Mouse (Mus musculus) heart, adult 8-10 months (tissue): ENCODE results near the gene Mep1a. TPM values are rescaled to one million over a fixed set of nuclear protein-coding genes. Genes with fewer than 3 reads are reported as not detected.
"Not testable (repeated sequence)": the region's sequence is repeated elsewhere in the genome, so short reads cannot be mapped to it uniquely, and the experiment has no call there.

Experiments used
- DNase-seq: peaks from one replicate; pipeline ENCODE4 v3.0.0; 2022; ENCODE audit warnings: low spot score
- total RNA-seq, 4 experiments: library from RNA; stranded (reverse); gene quantifications; 2 replicates each; pipeline ENCODE4 v1.2.4; 2022

Gene Mep1a
- total RNA-seq: not detected

DNA sequence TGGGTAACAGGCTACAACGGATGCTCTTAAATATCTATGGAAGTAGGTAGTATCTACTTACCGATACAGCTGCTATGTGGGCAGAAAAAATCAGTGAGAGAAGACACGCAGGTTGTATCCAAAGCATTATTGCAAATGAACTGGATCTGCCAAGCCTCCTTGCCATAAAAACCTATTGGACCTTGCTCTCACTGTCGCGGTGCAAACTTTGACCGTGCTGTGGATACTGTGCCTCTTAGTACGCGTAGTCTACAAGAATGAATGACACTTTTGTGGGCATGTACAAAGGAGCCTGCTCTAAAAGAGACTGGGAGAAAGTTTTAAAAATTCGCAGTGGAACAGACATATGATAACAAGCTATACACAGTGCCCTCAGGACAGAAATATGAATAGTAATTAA is at the start of gene Mep1a:
Mep1a (minus strand) TSS at position 221 of the 400 bp plus-strand sequence.
- DNase-seq: no peak

DNA sequence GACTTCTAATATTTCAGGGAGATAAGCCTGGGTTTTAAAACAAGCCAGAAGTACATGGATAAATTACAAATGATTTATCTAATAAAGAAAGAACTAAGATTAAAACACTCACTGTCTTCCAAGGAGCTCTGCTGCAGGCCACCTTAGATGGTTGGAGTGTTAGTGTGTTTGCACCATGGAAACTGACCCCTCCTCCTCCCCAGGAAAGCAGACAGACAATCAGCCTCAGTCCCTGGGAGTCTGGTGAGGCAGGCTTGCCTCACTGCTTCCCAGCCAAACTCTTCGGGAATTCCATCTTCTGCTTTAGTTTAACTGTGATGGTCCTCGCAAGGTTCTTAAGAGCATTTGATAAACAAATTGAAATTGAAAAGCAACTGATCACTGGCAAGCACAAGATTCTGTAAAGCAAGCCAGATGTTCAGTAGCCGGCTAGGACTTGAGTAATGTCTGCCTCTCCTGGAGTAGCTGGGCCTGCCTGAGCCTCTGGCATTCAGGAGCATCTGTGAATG is 48.6 kb upstream of the Mep1a start:
- DNase-seq: no peak

DNA sequence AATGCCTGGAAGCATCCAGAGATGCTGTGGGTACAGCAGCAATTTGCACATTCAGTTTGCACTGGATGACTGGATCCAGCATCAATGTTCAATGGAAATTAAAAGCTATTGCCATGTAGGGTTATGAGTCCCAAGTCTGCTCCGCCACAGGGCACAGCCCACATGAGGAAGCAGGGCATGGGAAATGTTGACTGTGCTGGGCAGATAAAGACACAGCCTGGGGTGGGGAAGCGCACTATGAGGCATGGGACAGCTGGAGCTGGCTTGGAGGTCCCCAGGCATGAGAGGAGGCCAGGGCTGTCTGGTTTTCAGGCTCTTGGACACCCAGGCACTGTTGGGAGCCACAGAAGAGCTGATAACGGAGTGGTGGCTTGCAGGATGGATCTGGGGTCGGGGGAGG is 41.4 kb upstream of the Mep1a start:
- DNase-seq: no peak

DNA sequence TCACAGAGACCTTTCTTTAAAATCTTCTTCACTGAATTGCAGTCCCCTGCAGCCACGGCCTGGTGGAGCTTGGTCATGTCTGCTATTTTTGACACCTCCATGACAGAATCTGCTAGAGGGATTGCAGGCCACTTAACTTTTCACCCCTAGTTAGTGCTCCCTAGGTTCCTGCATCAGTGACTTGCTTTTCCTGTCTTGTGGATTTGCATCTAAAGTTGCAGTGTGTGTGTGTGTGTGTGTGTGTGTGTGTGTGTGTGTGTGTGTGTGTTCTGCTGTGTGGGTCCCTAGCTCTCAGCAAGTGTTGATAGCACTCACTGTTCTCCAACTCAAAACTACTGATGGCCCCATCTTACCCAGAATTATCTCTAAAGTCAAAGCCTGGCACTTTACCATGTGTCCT is 40.9 kb upstream of the Mep1a start, which contains the start of gene Ankrd66:
Ankrd66 (minus strand) TSS at position 101 of the 400 bp plus-strand sequence.
- no peak for DNase-seq

DNA sequence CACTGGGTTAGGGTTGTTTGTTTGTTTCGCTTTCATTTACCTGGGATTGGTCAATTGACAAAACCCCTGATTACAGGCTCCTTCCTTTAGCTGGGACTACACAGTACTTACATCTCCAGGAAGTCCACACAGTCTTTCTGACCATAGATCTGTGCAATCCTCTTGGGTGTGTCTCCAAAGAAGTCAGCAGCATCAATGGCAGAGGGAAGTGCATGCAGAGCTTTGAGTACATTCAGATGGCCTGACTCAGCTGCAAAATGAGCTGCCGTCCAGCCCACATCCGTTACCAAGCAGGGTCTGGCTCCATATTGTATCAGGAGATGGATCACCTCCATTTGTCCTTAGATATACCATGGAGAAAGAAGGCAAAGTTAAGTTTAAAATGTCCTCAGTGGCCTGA is 36.2 kb upstream of the Mep1a start:
- DNase-seq: no peak

DNA sequence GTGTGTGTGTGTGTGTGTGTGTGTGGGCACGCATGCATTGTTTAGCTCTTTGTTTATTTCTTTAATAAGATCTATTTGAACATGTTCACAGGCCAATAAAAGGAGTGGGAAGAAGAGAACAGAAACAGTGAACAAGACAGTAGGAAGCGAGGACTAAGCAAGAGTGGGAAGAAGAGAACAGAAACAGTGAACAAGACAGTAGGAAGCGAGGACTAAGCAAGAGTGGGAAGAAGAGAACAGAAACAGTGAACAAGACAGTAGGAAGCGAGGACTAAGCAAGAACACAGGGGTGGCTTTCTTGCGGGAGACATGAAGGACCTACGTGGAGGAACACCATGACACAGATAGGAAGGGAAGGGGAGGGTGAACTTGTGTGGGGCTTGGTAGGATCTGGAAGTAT is 34.2 kb upstream of the Mep1a start:
- DNase-seq: not testable (repeated sequence)

DNA sequence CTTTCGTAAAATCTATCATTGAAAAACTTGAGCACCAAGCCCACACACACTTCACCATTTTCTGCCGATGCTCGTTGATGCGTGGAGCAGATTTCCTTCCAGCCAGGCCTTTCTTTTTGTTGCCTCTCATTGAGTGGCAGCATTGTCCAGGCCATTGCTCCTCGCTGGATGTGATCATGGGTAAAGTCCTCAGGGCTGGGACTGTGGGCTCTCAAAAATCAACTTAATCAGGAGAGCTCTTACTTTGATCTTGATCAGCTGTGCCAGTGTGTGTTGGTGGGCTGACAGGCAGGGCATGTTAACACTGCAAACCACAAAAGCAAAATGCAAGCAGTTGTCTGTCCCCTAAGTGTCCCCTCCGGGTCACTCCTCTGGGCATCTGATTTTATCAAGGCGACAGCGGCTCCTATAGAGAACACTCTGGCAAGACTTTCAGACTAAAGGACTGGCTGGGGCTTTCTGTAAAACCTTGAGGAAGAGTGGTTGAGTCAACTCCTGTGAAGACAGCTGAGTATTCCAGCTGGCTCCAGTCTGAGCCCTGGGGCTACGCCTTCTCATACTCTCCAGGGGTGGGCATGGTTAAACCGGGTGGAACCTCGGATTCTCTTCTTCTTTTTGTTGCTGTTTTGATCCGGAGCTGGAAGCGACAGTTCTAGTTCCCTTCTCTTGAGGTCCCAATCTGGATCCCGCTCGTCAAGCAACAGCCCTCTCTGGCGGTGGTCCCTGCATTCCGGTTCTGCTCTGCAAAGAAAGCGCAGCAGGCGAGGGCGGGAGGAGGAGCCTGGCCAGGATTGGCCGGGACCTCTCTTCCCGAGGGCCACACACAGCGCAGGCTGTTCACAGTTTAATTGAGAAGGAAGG is 32.0 kb upstream of the Mep1a start:
- peak; percentile 13 for DNase-seq

DNA sequence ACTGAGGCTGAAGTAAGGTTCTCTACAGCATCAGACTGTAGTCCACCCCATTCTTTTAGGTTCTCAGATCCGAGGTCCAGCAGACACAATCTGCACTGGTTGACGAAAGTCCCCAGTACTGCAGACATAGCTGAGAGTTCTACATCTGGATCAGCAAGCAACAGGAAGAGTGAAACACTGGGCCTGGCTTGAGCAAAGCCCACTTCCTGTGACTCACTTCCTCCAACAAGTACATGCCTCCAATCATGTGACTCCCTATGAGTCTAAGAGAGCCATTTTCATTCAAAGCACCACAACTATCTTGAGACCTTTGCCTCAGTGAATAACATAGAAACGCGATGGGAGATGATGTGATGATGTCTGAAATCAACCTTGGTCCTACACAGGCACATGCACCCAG is 28.6 kb upstream of the Mep1a start:
- no peak for DNase-seq

DNA sequence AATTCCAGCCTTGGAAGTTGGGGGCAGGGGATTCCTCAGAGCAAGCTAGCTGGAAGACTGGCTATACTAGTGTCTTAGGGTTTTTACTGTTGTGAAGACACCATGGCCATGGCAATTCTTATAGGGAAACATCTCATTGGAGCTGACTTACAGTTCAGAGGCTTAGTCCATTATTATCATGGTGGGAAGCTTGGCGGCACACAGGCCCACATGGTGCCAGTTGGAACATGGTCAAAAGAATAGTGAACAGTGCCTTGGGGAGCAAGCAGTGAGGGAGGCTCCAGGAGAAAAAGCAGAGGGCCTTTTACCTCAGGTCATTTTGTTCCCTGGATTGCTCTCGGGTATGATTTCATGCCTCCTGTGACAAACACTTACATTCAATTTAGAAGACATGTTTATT is 27.9 kb upstream of the Mep1a start:
- no peak for DNase-seq

DNA sequence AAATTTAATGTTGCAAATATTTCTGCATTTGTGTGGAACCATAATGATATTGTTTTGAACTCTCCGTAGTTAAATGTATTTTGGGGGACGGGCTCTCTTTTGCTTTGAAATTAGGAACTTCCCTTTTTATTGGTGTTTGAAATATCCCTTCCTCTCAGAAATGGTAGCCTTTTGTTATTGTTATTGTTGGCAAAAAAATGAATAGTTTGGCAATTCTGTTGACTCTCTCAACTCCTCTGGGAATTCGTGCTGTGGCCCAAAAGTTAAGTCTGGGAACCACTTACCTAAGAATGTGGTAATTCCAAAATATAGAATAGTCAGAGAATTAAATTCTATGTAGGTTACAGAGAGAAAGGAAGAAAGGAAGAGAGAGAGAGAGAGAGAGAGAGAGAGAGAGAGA is 17.6 kb upstream of the Mep1a start:
- no peak for DNase-seq

DNA sequence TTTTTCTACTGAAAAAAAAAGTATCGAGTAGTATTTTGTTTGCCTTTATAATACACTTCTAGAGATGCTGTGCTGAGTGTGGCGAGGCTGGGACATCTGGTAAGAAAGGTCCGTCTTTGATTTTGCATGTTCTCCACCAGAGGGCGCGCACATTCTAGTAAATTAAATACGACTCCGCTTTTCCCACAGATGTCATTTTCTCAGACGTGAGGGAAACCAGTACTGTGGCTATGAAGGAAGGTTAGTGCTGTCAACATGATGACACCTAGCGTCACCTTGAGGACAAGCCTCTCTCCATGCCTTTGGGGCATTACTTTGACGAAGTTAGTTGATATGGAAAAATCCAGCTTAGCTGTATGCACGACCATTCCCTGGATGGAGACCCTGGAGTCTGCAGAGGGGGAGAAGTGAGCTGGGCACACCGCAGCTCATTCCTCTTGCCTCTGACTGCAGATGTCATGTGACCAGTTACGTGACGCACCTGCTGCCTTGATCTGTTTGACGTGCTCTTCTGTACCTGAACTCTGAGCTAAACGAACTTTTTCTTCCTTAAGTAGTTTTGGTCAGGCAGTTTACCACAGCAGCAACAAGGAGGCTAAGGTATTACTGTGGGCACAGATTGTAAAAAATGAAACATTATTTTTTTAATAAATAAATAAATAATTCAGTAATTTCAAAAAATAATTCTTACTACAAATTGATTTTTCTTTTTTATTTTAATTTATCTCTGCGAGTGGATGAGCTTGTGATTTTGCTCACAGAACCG is 16.2 kb upstream of the Mep1a start:
- DNase-seq: peak; percentile 39

DNA sequence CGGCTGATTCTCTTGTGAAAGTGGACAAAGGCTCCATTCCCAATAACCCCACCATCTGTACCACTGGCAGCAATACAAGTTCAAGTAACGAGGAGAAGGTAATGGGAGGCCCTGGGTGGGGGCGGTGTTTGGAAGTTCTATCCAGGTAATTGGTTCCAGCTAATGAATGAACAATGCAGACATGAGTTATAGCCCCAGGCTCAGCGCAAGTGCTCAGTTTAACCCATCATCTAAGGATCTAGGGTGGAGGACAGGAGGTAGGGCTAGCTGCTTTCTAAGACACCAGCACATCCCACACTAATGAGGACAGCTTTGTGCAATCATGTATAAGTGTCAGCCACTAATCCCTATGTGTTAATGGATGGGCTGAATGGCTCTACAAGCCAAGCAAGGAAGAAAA is 8.2 kb upstream of the Mep1a start:
- DNase-seq: no peak

DNA sequence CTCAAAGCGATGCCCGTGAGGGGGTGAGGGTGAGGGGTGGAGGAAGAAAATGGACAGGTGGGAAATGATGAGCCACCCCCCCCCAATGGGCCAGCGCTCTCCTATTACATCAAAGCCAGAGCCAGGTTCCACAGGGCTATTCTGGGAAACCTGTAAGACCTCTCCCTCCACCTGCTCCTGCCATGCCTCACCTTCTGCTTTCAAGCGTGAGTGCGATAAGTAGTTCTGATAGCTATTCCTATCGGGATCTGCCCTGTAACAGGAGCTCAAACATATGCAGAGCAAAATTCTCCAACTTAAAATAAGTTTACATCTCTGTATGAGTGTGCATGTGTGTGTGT is 2.0 kb upstream of the Mep1a start:
- DNase-seq: no peak

DNA sequence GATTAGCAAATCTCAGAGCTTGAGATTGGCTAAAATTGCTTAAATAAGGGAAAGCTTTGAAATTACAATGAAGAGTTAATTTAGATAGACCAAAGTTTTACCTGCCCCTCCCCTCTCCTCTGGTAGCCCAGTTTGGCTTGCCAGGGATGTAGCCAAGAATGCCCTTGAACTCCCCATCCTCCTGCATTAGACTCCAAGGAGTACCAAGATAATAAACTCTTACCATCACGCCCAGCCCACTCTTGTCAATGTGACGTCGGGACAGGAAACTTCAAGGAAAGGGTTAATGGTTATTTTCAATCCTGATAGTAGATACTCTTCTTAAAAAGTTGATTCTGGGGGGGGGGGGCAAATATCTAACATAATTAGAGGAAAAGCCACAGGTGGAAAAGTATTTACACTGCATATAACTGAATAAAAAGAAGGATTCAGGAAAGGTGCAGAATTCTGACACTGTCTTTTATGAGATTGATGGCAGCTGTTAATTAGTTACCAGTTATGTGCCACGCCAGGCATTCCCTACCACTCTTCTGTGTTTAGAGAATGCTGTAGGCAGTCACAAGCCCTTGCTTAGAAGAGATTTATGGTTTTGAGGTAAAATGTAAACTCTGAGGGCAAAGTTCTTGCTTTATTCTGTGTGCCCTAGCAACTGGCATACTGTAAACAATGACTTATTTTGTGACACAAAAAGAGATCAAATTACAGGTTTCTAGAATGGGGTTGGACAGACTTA is 1.4 kb upstream of the Mep1a start:
- DNase-seq: no peak

DNA sequence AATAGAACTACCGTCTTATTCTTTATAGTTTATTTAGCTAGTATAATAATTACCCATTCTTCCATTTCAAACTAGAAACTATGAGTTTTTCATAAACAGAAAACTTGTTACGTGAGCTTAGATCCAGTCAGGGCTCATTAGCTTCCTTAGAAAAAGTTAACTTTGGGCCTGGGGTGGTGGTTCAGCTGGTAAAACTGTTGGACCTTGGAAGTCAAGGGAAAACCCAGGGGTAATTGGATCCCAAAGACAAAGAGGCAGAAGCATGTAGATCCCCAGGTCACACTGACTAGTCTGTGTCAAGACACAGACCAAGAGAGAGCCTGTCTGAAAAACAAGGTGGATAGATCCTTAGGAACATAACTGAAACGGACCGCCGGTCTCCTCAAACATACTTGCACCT is 981 bp downstream of the Mep1a start:
- no peak for DNase-seq

DNA sequence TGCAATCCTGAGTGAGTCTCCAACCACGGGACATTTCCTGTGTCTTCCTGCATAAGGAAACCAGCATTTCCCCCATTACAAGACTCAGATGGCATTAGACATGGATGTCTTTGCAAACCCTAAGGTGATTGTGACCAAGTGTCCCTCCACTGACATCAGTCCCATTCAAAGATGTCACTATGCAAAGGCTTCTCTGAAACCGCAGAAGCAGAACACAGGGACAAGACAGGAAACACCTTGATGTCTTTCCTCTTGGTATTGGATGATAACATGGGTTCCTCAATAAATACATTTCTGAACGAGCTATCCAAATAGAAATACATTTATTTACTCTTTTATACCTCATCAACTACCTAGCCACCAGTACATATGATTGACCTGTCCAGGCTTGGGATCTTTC is 1.4 kb downstream of the Mep1a start:
- no peak for DNase-seq

DNA sequence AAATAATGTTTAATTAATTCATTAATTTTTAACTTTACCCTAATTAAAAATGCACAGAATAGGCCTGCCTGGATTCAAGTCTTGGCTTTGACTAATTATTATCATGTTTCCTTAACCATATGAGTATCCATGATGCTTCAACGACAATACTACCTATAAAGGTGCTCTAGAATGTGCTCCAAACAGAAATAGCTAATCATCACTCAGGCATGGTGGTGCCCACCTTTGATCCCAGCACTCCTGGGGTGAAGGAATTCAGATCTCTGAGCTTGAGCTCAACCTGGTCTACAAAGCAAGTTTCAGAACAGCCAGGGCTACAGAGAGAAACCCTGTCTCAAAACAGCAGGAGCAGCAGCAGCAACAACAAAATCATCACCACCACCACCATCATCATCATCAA is 2.1 kb downstream of the Mep1a start:
- no peak for DNase-seq

DNA sequence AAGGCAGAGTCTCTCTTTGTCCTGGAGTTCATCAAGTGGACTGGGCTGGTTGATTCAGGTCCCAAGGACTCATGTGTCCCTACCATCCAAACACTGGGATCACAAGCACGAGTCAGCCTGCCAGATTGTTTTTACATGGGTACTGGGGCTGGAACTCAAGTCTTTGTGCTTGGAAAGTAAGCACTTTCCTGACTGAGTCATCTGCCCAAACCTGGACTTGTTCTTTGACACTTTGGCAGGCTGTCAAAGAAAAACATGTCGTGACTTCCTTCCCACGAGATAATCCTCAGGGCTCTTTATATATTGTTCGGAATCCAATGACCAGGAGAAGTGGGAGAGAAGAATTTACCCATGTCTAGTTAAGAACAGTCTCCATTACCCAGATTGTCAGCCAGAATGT is 5.1 kb downstream of the Mep1a start:
- DNase-seq: no peak

DNA sequence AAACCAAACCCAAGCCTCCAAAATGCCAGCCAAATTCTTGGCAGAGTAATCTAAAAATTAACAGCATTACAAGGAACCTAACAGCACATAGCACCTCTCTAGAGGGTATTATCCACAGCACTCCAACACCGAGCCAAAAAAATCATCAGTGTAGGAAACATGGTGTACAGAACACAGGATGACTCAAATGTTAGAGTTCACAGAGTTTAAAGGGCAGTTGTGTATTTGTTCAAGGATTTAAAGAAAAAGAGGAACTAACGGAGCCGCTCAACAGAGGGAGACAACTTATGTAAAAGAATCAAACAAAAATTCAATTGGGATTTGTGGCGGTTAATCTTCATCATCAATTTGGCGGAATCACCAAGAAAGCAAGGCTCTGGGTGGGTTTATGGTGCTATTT is 7.1 kb downstream of the Mep1a start:
- DNase-seq: no peak

DNA sequence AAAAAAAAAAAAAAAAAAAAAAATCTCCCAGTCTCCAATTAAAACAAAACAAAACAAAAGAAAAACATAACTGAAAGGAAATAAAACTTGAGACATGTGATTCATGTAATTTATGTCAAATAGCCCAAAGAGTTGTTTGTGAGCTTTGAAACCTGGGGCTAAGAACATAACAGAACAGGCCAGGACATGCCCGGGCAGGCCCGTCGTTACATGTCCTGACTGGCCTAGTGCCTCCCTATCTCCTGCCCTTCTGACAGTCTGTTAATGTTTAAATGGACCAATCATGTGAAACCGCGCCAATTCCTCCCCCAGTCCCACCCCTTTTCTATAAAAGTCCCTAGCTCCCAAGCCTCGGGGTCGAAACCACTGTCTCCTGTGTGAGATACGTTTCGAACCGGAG is 12.2 kb downstream of the Mep1a start:
- not testable (repeated sequence) for DNase-seq

DNA sequence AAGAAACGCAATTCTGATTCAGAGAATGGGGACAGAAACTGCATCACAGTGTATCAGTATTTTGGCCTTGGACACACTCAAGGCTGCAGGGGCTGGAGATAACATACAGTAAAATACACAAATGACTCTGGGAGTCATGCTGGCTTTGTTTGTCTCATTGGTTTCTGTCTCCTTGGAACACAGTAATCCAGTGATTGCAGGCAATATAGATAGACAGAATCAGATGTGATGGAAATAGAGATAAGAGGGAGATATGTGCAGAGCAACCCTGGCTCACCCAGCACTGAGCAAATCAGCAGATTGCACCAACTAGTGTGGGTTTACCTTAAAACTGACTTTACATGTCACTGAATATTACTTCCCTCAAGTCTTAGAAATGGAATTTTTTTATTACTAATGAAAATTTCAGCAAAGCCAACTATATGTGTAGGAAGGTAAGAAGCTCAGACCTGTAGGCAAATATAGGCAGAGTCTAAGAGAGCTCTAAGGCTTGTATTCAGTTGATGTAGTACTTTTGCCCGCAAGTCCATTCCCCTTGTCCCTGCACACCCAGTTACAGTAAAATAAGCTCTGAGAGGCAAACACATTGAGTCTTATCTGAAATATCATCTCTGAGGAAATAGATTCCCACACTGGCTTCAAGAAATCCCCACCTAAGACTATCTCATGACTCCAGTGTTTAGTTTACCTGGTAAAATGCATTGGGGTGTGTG is 14.0 kb downstream of the Mep1a start:
- no peak for DNase-seq

DNA sequence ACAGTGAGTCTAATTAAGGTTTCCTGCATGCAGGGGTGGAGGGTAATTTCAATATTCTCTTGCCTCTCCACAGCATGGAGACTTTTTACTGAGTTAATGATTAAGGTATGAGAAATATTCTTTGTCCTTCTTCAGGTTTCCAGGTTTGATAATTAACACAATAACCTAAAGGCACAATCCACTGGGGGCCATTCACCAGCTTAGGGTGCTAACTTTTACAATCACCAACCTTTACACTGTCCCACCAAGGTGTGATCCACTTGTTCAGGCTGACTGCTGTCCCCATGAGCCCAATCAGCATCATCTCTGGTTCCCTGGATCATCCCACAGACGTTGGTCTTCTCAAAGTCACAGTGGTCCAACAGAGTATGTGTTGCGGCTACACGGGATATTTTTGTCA is 16.6 kb downstream of the Mep1a start:
- no peak for DNase-seq
